Mouse (Mus musculus) gastrocnemius, adult 8-10 months (tissue): Measurements from ENCODE around the gene Olfr31. TPM values are rescaled to one million over a fixed set of nuclear protein-coding genes. Genes with fewer than 3 reads are reported as not detected.

Experiments
- DNase-seq, 2 experiments: peaks; one replicate each; pipeline ENCODE4 v3.0.0; 2022; ENCODE audit warnings: low spot score in 2 of 2
- total RNA-seq, 4 experiments: library from RNA; stranded (reverse); gene quantifications; 2 replicates each; pipeline ENCODE4 v1.2.4; 2022

The Olfr31 gene
- total RNA-seq: not detected

DNA sequence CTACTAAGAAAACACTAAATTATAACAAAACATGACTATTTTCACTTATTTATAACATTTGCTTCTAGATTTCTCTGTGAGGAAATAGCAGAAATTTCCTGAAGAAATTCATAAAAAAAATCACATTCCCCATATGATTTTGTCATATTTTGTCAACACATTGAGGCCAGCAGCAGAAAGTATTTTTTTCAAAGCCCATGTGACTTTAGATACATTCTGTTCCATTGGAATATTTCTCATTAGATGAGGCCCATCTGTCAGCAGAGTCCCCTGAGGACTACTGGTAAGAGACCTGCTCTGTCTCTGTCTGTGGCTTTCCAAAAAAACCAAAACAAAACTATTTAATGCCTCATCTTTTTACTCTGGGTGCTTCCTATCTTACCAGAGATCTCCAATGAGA, at the start of gene Olfr31:
Olfr31 (plus strand) TSS at position 301 of the 400 bp plus-strand sequence.
- no peak for DNase-seq

DNA sequence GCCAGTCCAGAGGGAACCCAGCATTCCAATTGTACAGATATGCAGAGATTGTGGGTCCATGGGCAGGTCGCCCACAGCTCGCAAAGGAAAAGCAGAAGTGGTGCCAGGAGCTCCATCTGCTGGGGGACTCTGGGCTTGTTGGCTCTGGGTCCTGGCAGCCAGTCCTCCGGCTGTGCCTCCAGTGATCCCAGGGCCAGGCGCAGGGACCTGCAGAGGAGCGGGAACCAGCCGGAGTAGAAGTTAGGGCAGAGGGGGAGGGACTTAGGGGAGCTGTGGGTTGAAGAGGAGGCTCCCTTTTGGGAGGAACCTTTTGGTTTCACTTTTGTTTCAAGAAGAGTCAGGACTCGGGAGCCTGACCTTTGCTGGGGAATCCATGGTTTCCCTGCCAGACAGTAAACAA, 28.2 kb upstream of the Olfr31 start:
- no peak for DNase-seq

DNA sequence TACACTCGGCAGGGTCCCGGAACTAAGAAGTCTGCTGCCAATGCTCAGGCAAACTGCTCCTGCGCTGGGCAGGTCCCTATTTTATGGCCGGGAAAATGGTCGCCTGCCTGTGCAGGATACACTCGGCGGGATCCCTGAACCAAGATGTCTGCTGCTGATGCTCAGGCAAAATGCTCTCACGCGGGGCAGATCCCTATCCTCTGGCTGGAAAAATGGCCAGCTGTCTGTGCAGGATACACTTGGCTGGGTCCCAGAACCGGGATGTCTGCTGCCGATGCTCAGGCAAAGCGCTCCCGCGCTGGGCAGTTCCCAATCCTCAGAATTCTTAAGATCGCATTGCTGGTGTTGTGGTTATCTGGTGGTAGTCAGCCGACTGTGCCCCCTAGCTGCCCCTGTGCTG, 13.7 kb upstream of the Olfr31 start:
- DNase-seq: no peak

DNA sequence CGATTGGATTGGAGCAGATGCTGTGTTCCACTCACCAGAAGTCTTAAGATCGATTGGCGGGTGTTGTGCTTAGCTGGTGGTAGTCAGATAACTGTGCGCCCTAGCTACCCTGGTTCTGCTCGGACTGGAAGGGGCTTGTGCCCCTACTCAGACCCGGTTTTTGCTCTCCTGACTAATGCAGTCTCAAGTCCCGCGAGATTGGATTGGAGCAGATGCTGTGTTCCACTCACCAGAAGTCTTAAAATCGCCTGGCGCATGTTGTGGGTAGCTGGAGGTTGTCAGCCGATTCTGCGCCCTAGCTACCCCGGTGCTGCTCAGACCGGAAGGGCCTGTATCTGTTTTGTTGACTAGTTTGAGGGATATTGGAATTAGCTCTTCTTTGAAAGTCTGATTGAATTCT, 13.2 kb upstream of the Olfr31 start:
- DNase-seq: no peak

DNA sequence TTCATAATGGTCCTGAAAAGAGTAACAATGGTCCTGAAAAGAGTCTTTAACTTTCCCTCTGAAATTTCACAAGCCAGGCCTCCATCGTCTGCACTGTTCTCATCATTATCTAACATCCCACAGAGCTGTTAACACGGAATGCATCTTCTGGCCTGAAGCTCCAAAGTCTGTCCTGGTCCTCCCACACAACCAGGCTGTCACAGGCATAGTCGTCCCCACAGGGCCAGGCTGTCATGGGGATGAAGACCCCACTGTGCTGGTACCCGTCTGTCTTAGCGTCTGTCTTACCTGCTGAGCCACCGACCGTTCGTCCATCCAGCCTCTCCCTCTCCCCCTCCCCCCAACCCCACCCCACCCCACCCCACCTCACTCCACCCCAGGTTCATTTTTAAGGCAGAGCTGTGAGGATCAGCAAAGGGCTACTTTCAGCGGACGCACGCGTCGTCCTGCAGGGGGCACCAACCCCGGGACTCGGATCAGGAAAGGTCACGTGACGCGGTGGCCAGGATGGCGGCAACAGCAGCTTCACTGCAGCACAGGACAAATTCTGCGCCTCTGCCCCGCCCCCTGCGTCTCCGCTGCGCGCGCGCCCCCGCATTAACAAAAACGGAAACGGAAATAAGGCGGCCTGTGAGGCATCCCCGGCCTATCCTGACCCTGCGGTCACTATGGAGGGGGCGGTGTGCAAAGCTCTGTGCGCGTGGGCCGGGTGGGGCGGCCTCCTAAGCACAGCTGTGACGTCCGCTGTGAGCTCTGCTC, 22.7 kb downstream of the Olfr31 start:
- DNase-seq: peak; percentile 79 to 86

DNA sequence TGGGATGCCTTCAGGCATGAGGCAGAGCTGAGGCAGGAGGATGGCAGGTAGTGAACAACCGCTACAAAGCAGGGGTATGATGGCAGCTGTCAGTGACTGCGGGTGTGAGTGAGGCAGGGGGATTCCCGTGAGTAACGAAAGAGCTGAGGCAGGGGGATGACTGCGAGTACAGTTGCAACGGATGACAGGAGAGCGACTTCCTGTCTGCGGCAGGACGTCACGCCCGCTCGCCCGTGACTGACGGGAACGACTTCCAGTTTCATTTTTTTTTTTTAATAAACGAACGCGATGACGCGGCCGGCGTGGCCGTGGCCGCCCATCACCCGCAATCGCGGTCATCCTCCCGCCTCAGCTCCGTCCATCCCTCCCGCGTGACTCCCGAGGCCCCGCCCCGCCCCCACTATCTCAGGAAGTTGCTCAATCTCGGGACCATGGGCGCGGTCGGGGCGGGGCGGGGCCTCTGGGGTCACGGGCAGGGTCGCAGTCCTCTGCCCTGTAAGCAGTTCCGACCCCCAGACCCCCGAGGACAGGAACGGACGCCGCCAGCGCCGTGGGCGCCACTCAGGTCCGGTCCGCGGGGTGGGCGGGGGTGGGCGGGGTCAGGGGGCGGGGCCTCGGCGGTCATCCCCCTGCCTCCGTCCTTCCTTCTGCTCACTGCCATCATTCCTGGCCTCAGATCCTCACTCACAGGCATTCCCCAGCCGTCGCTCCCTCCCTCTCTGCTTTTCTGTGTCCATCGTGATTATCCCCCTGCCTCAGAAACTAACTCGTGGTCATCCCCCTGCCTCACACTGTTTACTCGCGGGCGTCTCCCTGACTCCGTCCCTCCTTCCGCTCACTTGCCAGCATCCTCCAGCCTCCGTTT, 23.6 kb downstream of the Olfr31 start, which contains the start of gene Il3ra:
Il3ra (plus strand) TSS at position 328 of the 865 bp plus-strand sequence.
- peak; percentile 39 to 43 for DNase-seq

DNA sequence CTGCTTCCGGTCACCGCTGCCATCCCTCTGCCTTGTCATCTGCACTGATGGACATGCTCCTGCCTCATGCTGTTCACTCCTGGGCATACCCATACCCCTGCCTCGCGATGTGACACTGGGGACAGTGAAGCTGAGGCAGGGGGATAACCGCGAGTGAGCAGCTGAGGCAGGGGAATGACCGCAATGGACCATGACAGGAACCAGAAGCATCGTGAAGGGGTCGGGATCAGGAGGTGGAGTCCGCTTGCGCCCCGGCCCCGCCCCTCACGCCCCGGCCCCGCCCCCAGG, 24.1 kb downstream of the Olfr31 start:
- no peak for DNase-seq

DNA sequence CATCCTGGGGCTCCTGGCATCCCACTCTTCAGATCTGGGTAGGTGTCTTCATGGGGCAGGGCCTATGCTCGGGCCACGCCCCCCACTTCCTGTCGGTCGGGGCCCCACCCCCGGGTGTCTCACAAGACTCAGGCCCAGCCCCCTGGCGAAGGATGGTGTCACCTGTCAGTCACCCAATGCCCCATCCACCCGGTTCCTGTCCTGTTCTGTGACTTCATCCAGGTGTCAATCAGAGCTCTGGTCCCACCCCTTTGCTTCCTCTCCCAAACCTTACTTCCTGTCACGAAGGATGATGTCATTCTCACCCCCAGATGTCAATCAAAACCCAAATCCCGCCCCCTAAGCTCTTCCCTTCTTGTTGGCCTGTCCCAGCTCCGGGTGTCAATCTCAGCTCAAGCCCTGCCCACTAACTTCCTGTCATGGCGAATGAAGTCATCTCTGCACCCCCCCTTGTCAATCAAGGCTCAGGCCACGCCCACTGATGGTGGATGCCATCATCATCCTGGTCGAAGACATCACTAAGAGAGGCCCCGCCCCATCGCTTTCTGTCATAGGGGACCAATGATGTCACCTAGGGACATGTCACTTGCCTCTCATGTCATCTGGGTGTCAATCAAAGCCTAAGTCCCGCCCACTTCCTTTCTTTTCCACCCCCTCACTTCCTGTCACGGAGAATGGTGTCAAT, 24.7 kb downstream of the Olfr31 start:
- peak; percentile 7 to 12 for DNase-seq

DNA sequence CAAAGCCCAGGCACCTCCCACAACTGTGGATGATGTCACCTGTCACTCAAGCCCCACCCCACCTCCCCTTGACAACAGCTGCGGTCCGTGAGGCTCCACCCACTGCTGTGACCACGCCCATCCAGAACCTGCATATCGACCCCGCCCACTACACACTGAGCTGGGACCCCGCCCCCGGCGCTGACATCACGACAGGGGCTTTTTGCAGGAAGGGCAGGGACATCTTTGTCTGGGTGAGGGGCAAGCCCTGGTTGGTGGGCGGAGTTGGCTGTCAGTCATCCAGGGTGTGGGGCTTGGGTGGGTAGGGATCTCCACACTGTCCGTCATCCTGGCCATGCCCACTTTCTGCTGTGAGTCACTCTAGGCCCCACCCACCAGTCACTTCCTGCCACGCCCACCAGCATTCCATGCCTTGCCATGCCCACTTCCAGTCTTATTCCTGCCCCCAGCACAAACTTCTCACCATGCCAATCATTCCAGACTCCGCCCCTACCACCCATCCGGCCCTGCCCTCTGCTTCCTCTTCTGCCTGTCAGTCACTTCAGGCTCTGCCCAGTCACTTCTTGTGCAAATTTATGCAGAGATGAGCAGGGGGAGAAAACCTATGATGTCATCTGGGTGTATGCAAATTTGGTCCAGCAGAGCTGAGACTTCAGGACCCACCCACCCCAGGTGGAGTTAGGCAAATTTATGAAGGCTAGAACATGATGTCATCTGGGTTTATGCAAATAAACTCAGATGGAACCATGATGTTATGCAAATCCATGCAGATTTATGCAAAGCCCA, 25.4 kb downstream of the Olfr31 start:
- peak; percentile 4 to 6 for DNase-seq

DNA sequence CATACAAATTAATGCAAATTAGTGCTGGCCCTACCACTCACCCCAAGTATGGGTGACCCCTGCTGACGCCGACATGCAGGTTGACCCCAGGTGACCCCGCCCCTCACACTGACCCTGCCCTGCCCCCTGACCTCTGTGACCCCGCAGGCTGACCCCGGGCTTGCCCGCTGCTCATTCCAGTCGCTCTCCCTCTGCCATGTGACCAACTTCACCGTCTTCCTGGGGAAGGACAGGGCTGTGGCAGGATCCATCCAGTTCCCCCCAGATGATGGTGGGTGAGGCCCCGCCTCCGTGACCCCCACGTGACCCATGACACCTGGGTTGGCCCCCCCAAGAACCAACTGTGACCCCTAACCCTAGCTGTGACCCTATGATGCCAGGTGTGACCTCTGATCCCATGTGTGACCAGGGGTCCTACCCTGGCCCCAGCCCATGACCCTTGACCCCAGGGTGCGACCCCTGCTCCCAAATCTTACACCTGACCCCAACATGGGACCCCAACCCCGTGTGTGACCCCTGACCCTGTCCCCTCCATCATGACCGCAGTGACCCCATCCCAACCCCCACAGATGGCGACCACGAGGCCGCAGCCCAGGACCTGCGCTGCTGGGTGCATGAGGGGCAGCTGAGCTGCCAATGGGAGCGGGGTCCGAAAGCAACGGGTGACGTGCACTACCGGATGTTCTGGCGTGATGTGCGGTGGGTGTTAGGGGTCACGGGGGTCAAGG, 26.2 kb downstream of the Olfr31 start:
- DNase-seq: no peak

DNA sequence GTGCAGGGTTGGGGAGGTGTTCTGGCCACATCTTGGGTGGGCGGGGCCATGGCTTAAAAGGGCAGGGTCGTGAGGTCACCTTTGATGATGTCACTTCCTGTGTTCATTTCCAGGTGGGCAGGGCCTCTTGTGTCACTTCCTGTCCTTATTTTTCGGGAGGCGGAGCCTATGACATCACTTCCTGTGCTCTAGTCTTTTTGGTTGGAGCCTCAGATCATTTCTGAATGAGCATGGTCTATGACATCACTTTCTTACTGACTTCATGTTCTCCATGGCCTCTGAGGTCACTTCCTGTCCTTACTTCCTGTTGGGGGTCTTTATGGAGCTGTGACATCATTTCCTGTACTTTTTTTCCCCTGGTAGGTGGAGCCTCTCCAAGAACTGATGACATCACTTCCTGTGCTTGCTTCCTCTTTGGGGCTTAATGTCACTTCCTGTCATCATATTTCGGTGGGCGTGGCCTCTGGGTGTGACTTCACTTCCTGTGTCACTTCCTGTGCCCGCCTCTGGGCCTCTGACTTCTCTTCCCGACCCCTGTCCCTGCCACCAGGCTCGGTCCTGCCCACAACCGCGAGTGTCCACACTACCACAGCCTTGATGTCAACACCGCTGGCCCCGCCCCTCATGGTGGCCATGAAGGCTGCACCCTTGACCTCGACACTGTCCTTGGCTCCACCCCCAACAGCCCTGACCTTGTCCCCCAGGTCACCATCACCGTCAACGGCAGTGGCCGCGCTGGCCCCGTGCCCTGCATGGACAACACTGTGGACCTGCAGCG, 27.0 kb downstream of the Olfr31 start:
- peak in 1 of 2 experiments; percentile 6 for DNase-seq

DNA sequence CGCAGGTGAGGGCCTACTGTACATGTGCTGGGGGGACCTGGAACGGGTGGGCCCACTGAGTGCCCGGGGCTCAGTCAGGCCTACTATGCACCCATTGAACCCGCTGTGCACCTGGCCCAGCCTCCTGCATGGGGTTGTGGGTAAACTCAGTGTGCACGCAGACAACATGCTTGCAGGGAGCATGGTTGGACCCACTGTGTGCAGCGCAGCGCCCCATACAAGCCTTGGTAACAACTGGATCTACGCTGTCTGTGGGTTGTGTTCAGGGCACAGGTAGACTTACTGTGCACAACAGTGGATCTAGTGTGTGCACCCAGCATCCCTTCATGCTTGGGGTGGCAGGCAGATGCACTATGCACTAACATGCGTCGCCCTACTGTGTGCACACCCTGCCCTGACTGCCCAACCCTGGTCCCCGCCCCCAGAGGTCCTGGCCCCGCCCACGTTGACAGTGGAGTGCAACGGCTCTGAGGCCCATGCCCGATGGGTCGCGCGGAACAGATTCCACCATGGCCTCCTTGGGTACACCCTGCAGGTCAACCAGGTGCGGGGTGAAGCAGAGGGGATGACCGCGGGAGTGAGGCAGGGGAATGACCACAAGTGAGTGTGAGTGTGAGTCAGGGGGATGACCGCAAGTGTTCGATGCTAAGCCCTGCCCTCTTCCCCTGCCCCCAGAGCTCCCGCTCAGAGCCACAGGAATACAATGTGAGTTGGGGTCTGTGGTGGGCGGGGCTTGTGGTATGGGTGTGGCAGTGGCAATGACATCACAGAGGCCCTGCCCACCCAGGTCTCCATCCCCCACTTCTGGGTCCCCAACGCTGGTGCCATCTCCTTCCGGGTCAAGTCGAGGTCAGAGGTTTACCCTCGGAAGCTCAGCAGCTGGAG, 27.9 kb downstream of the Olfr31 start:
- peak in 1 of 2 experiments; percentile 3 for DNase-seq

DNA sequence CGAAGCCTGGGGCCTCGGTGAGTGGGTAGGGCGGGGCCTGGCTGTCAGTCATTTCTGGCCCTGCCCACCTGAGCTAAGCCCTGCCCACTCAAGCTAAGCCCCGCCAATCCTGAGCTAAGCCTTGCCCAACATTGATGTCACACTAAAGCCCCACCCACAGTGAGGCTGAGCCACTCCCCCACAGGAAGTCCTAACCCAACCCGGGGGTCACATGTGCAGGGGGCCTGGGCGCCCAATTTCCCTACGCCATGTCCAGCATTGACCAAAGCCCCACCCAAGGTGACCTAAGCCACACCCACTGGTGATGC, 28.5 kb downstream of the Olfr31 start:
- no peak for DNase-seq

DNA sequence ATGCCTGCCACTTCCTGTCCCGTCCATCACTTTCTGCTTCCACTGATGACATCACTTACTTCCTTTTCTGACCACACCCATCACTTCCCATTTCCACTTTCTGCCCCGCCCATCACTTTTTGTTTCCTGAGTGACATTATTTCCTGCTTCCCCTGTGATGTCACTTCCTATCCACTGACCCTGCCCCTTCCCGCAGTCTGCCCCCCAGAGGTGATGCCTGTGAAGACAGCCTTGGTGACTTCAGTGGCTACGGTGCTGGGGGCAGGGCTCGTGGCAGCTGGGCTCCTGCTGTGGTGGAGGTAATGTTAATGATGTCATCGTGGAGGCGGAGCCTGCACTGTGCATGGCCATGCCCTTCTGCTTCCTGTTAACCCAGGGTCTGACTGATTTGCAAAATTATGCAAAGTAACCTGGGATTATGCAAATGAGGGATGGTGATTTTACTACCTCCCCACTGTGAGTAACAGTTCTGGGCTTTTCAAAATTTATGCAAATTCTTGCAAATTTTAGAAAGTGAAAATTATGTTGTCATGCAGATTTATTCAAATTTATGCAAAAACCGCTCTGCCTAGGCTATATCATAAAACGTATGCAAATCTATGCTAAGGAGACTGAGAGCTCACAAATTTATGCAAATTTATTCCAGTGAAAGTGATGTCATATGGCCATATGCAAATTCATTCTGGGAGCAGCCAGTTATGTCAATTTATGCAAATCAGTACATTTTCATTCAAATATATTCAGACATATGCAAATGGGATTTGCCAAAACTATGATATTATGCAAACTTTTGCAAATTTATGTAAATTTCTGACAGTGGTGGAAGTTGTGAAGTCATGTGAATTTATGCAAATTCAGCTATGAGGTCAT, 29.3 kb downstream of the Olfr31 start:
- DNase-seq: no peak

DNA sequence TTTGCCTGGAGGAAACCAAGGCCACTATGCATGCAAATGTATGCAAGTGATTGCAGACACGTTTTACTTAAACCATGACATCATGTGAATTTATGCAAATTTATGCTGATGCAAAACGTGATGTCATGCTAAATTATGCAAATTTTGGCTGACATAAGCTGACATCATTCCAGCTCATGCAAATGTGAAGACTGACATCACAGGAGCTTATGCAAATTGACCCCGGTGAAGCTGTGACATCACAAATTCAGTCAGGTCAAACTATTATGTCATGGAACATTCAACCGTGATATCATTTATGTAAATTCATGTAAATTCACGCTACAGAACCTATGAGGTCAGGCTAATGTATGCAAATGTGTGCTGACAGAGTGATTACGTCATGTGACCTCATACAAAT, 30.0 kb downstream of the Olfr31 start:
- DNase-seq: no peak

DNA sequence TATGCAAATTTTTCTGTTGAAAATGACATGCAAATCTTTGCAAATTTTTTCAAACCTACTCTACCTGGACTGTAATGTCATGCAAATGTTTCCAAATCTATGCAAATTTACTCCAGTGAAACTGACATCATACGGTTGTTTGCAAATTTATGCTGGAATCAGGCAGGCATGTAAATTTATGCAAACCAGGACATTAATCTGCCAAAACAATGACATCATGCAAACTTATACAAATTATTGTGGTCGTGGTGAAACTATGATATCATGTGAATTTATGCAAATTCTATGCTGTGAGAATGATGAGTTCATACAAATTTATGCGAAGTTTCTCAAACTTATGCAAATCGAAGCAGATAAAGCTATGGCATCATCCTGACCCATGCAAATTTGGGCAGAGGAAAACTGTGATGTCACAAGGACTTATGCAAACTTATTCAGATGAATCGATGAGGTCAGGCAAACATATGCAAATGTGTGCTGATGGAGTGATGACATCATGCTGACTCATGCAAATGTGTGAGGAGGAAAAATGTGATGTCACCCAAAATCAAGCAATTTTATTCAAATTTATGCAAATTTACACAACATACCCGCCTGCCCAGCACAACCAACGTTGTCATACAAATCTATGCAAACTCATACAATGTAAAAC, 30.6 kb downstream of the Olfr31 start:
- no peak for DNase-seq

DNA sequence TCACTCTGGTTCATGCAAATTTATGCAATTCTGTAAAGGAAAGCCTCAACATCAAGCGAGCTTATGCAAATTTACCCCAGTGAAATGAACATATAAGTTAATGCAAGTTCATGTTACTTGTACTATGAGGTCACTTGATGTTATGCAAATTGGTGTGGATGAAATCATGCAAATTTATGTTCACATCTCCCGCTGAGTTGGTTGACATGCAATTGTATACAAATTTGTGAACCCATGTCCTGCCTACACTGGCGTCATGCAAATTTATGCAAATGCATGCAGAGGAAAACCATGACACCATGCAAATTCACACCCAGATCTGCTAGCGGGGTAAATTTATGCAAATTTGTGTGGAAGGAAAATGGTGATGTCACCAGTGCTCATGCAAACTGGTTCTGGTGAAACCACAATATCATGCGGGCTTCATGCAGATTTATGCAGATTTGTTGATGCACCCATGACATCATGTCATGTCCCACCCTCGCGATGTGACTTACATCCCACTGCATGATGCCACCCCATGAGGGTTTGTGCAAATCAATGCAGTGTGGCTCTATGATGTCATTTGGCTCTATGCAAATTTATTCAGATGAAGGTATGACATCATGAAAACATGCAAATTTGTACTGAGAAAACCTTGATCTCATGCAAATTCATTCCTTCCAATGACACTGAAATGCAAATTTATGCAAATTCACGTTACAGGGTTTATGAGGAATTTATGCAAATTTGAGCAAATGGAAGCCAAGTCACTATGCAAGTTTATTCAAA, 31.3 kb downstream of the Olfr31 start:
- DNase-seq: no peak
